Mouse (Mus musculus) cerebellum, postnatal 10 days (tissue): Measurements from ENCODE around the gene Vmn1r239-ps.
A peak's percentile ranks its signal among the peaks of the same experiment; 100 is the strongest.
"Not testable (repeated sequence)": the region's sequence is repeated elsewhere in the genome, so short reads cannot be mapped to it uniquely, and the experiment has no call there.

Source experiments
- DNase-seq, 2 experiments: peaks; one replicate each; pipeline ENCODE4 v3.0.0; 2021; ENCODE audit warnings: mixed read lengths in 2 of 2

Vmn1r239-ps gene

DNA sequence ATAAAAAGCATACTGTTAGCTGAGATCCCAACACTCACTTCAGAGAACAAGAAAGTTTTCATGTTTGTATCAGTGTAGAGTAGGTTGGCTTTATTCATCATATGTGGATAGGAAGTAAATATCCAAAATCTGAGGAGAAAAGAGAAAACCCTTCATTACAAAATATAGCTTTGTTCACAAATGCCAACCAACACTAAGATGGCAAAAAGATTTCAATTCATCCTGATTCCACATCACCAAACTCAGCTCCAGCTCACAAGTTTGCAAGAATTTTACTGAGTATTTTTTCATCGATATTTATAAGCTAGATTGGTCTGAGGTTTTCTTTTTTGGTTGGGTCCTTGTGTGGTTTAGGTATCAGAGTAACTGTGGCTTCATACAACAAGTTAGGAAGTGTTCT is at the start of gene Vmn1r239-ps:
Gene Vmn1r239-ps, minus strand, starts transcription at position 101 of the 400 bp plus-strand sequence.
- not testable (repeated sequence) for DNase-seq

- no peak for DNase-seq
Measured at GRCm38 (mm10) chrX:147489551-147489950, 36.0 kb upstream of the Vmn1r239-ps start.

GRCm38 (mm10) chrX:147443386-147443785 is 10.1 kb downstream of the Vmn1r239-ps start:
- no peak for DNase-seq

DNA sequence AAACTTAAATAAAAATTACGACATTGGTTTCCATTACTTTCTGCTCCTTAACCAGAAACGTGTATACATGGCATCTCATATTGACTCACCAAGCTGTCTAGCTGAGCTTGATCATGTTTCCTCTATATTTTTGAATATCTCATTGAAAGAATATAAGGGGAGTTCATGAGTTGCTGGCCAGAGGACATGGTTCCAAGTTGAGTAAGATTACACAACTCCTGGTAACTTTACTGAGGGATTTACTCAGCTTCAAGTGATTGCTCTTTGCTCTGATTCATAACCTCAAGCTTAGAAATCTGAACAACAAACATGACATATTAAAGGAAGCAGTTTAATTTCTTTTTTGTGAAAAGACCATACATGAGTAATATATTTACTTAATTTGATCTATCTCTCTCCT is 18.1 kb downstream of the Vmn1r239-ps start:
- no peak for DNase-seq

- DNase-seq = peak in 1 of 2 experiments; percentile 8
Measured at GRCm38 (mm10) chrX:147429753-147430152, 23.8 kb downstream of the Vmn1r239-ps start.

DNA sequence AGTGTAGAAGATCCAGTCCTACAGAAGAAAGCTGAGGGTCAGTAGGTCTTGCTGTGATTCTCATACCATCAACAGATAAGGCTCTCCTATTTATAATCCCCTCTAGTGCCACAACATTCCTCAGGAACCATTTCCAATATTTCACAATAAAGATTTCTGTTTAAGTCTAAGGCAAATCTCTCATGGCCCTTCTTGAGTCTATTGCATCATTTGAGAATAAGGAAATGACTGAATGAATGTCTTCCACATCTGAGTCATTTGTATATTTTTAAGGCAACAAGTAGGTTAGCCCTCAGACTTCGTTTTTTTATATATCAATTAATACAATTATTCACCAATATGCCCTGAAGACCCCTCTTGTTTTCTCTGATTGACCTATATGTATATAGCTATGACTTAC is 24.4 kb downstream of the Vmn1r239-ps start, which contains the start of gene Il13ra2:
Gene Il13ra2, minus strand, starts transcription at position 64 of the 400 bp plus-strand sequence.
- DNase-seq = no peak
